Mouse (Mus musculus) G1E (cell line): Measurements from ENCODE around the gene Cd248. TPM values are rescaled to one million over a fixed set of nuclear protein-coding genes. Genes with fewer than 3 reads are reported as not detected.
A peak's percentile ranks its signal among the peaks of the same experiment; 100 is the strongest.

Experiments used
- ATAC-seq: 2 replicates; pipeline ENCODE4 v1.8.0; 2016; ENCODE audit warnings: mild to moderate bottlenecking; ENCODE audit not compliant: insufficient number of reproducible peaks, poor library complexity, low FRiP score, severe bottlenecking; ENCODE audit errors: extremely low read depth
- DNase-seq: peaks from one replicate; pipeline ENCODE4 v3.0.0; 2012; ENCODE audit warnings: low spot score
- H3K27me3 ChIP-seq: 2 replicates; pipeline ENCODE4 v1.6.1; 2012; ENCODE audit warnings: mild to moderate bottlenecking, low read length, inconsistent platforms; ENCODE audit not compliant: insufficient read depth
- H3K36me3 ChIP-seq: replicated peaks from 2 replicates; pipeline ENCODE3; 2012; ENCODE audit warnings: mild to moderate bottlenecking, inconsistent platforms
- H3K4me1 ChIP-seq: 2 replicates; pipeline ENCODE4 v1.6.1; 2012; ENCODE audit warnings: low read depth, low read length, inconsistent platforms, mixed read lengths; ENCODE audit not compliant: insufficient read depth
- H3K4me3 ChIP-seq: 2 replicates; pipeline ENCODE4 v1.5.1; 2012; ENCODE audit warnings: low read depth, mild to moderate bottlenecking, inconsistent platforms, low read length, moderate library complexity, mixed read lengths
- H3K9me3 ChIP-seq: replicated peaks from 2 replicates; pipeline ENCODE4 v1.6.1; 2012; ENCODE audit warnings: inconsistent platforms
- CTCF ChIP-seq: IDR thresholded peaks from 2 replicates; pipeline ENCODE4 v1.5.1; 2012; ENCODE audit warnings: low read depth, low read length, inconsistent platforms, mixed read lengths
- GATA1 ChIP-seq: IDR thresholded peaks from 2 replicates; pipeline ENCODE4 v1.6.1; 2012; ENCODE audit warnings: borderline replicate concordance, low read length, inconsistent platforms, mixed read lengths
- GATA2 ChIP-seq: IDR thresholded peaks from 2 replicates; pipeline ENCODE4 v1.6.1; 2012; ENCODE audit warnings: low read depth, low read length, inconsistent platforms, borderline replicate concordance
- POLR2AphosphoS5 ChIP-seq: IDR thresholded peaks from 2 replicates; pipeline ENCODE4 v1.6.1; 2012; ENCODE audit warnings: low read depth, low read length, inconsistent platforms; ENCODE audit not compliant: insufficient replicate concordance
- TAL1 ChIP-seq: conservative IDR thresholded peaks from 2 replicates; pipeline ENCODE4 v1.6.1; 2012; ENCODE audit warnings: low read depth, low read length, inconsistent platforms, mixed read lengths
- polyA plus RNA-seq: library from polyadenylated mRNA; stranded (reverse); fragments of >175 nt; gene quantifications from 2 replicates; pipeline ENCODE4 v1.2.3, GENCODE M21; 2012
- total RNA-seq, 2 experiments: library from RNA; stranded (forward) in 1 of 2; stranded (reverse) in 1 of 2; fragments of 200-1000 nt in 1 of 2; fragments of >200 nt in 1 of 2; fragmentation: Nextera tagmentation in 1 of 2; gene quantifications; 2 replicates each; pipeline ENCODE4 v1.2.3; 2014 to 2017

Cd248 gene
- total RNA-seq (2014; fragmentation: Nextera tagmentation): not detected in 2 replicates
- not detected in 2 replicates for total RNA-seq (2017)
- polyA plus RNA-seq: not detected in 2 replicates

GRCm38 (mm10) chr19:5067867-5068569, at the start of gene Cd248:
Cd248 (plus strand) TSS chr19:5068078.
- TF ChIP-seq TAL1: no peak
- no peak for TF ChIP-seq GATA1
- TF ChIP-seq GATA2: no peak
- no peak for TF ChIP-seq CTCF
- no peak for TF ChIP-seq POLR2AphosphoS5
- H3K4me3 ChIP-seq: peak within 1 kb of the TSS; percentile 25; the same call in 1 of the 2 replicates

DNA sequence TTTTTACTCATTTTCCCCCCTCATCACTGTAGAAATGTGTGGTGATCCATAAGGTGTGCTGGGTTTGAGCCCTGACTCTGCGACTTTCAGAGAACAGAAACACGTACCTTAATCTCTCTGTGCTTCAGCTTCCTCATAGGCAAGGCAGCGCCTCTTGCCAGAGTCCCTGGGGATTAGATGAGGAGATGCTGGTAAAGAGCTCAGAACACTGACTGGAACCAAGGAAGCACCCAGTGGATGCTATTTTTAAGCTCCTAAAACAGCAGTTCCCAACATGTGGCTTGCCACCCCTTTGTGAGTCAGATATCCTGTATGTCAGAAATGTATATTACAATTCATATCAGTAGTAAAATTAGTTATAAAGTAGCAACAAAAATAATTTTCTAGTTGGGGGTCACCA, 49.7 kb upstream of the Cd248 start:
- no peaks in the 10 kb centered on the region for H3K36me3 ChIP-seq
- H3K4me3 ChIP-seq: no peak overlapping the region
- H3K4me1 ChIP-seq: peaks cover 21% of the 10 kb centered on the region
- TF ChIP-seq GATA1 (no peak), POLR2AphosphoS5 (no peak), TAL1 (no peak), GATA2 (no peak)
- ATAC-seq (no peak), DNase-seq (no peak)
- H3K27me3 ChIP-seq: peaks cover 15% of the 10 kb centered on the region
- no peaks in the 10 kb centered on the region for H3K9me3 ChIP-seq

More at GRCm38 (mm10) chr19:5067867-5068569, at the start of gene Cd248:
- H3K9me3 ChIP-seq: no peaks in the 10 kb centered on the region
- DNase-seq: peak; percentile 51
- peaks cover 42% of the 10 kb centered on the region for H3K4me1 ChIP-seq
- H3K27me3 ChIP-seq: peaks cover 38% of the 10 kb centered on the region
- ATAC-seq: no peak
- no peaks in the 10 kb centered on the region for H3K36me3 ChIP-seq

DNA sequence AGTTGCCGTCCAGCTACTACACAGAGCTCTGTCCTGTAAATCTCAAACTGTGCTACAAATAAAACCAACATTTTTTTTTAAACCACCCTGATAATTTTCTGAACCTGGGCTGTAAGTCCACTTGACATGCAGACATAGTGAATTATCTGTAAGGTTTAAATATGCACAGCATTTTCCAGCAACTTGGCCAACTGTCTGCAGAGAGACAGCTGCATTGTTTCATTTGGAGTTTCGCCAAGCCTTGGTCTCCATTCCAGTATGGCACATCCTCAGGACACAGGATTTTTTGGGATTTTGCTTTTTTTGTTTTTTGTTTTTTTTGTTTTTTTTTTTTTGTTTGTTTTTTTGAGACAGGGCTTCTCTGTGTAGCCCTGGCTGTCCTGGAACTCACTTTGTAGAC, 46.5 kb upstream of the Cd248 start:
- no peaks in the 10 kb centered on the region for H3K9me3 ChIP-seq
- peaks cover 11% of the 10 kb centered on the region for H3K36me3 ChIP-seq
- DNase-seq: no peak
- no peak for ATAC-seq
- peaks cover 6% of the 10 kb centered on the region for H3K27me3 ChIP-seq
- no peak overlapping the region for H3K4me3 ChIP-seq
- H3K4me1 ChIP-seq: peaks cover 33% of the 10 kb centered on the region
- TF ChIP-seq TAL1: no peak
- no peak for TF ChIP-seq CTCF
- no peak for TF ChIP-seq GATA1
- no peak for TF ChIP-seq GATA2
- TF ChIP-seq POLR2AphosphoS5: no peak

DNA sequence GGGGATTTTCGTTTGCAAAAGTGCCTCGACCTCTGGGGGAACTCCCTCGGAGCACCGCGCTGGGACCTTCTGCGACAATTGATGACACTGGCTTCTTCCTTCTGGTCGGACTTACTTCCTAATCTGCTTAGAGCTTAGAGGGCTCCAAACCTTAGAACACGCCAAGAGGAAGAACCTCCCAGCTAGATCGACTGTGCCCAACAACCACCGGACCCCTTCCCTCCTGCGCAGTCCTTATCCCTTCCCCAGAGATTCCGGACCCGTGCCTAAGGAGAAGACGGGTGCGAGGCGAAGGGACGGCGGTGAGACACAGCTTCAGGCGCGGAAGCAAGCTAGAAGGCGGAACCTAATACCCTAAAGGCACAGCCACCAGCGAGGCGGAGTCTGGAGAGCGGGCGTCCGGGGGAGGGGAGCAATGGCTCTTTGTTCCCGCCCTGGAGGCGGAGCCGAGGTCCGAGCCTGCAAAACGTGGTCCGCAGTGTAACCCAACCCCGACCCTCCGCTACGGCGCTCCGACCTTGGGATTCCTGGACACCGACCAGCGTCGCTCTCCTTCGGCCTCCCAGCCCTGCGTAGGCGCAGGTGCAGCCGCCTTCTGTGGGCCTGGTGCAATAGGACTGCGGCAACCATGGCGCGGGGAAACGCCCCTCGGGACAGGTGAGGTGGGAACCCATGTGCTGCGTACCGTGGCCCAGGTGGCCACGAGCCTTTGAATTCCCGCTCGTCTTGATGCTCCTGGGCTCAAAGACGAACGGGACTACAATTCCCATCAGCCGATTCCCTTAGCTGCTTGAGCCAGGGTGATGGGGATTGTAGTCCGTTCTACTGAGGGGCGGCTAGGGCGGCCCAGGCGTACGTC, 44.0 kb upstream of the Cd248 start, which contains the start of gene Slc29a2:
Slc29a2 (plus strand) TSS at position 240 of the 859 bp plus-strand sequence.
- peak; percentile 95 for DNase-seq
- TF ChIP-seq TAL1 (no peak), GATA2 (no peak), GATA1 (no peak), POLR2AphosphoS5 (no peak), CTCF (no peak)
- Histone ChIP-seq H3K9me3 (no peaks in the 10 kb centered on the region), H3K27me3 (peaks cover under 1% of the 10 kb centered on the region), H3K4me1 (peaks cover 28% of the 10 kb centered on the region), H3K4me3 (peak within 1 kb of the TSS; percentile 84), H3K36me3 (peaks cover 34% of the 10 kb centered on the region)
- peak; percentile 83 for ATAC-seq

DNA sequence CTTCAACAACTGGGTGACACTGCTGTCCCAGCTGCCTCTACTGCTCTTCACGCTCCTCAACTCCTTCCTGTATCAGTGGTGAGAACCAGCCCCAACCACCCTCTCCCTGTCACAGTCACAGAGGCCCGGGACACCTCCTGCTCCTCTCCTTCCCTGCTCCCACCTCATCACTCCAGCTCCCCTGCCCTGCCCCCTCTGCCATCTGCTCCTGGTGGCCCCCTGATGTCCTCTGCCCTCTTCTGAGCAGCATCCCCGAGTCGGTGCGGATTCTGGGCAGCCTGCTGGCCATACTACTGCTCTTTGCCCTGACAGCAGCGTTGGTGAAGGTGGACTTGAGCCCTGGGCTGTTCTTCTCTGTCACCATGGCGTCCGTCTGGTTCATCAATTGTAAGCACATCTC, 41.8 kb upstream of the Cd248 start:
- Histone ChIP-seq H3K4me3 (no peak overlapping the region), H3K9me3 (no peaks in the 10 kb centered on the region), H3K36me3 (peaks cover 56% of the 10 kb centered on the region), H3K27me3 (no peaks in the 10 kb centered on the region; the same call in 1 of the 2 replicates), H3K4me1 (peaks cover 23% of the 10 kb centered on the region)
- ATAC-seq: no peak
- DNase-seq: no peak
- TF ChIP-seq POLR2AphosphoS5 (no peak), CTCF (no peak)

GRCm38 (mm10) chr19:5032686-5033085, 35.2 kb upstream of the Cd248 start:
- Histone ChIP-seq H3K4me1 (peaks cover 12% of the 10 kb centered on the region), H3K36me3 (peaks cover 45% of the 10 kb centered on the region), H3K4me3 (no peak overlapping the region), H3K27me3 (no peaks in the 10 kb centered on the region), H3K9me3 (no peaks in the 10 kb centered on the region)
- no peak for DNase-seq
- no peak for ATAC-seq
- TF ChIP-seq GATA1: no peak
- TF ChIP-seq TAL1: no peak
- TF ChIP-seq GATA2: no peak
- no peak for TF ChIP-seq CTCF
- no peak for TF ChIP-seq POLR2AphosphoS5
